Mouse (Mus musculus): ENCODE data around the gene P2rx7. TPM values are rescaled to one million over a fixed set of nuclear protein-coding genes. Genes with fewer than 3 reads are reported as not detected.

Gene P2rx7
- polyA plus RNA-seq, 1 experiment from 2014 or later: 6.7 TPM

GRCm38 (mm10) chr5:122731991-122732673 lies 88.4 kb downstream of the P2rx7 start:
- H3K4me1 ChIP-seq (ENCODE audit: insufficient read depth, low read depth, low read length): no peaks in the 10 kb centered on the region
- ATAC-seq: peak; percentile 81
- H3K36me3 ChIP-seq (ENCODE audit: insufficient read depth, low read length): no peaks in the 10 kb centered on the region
- TF ChIP-seq EP300 (IDR thresholded peaks at IDR 0.05): no peak
- no peak for TF ChIP-seq CTCF (IDR thresholded peaks at IDR 0.05)
- peak overlapping the region; percentile 17; the same call in 1 of the 2 replicates for H3K4me2 ChIP-seq (replicated peaks; ENCODE audit: low read depth, low read length)
- no peaks in the 10 kb centered on the region for H3K27me3 ChIP-seq (replicated peaks; ENCODE audit: insufficient read depth, low read length)
- H3K9ac ChIP-seq (replicated peaks; ENCODE audit: low read depth): no peak overlapping the region
- H3K4me3 ChIP-seq (ENCODE audit: low read depth, low read length): no peak overlapping the region
- peak overlapping the region; percentile 39 for H3K27ac ChIP-seq (ENCODE audit: low read length)
- H3K9me3 ChIP-seq (ENCODE audit: low read length): no peaks in the 10 kb centered on the region
- peak; percentile 81 for DNase-seq (ENCODE audit: low spot score)
- 5% methylated on average over 15 of the region's 15 CpGs for WGBS

- H3K36me3 ChIP-seq (ENCODE audit: insufficient read depth, low read length): no peaks in the 10 kb centered on the region
- H3K9ac ChIP-seq (replicated peaks; ENCODE audit: low read depth): no peak overlapping the region
- TF ChIP-seq EP300 (IDR thresholded peaks at IDR 0.05): no peak
- TF ChIP-seq CTCF (IDR thresholded peaks at IDR 0.05): no peak
- H3K4me2 ChIP-seq (replicated peaks; ENCODE audit: low read depth, low read length): no peak overlapping the region
- ATAC-seq (no peak), DNase-seq (ENCODE audit: low spot score) (no peak)
- H3K4me1 ChIP-seq (ENCODE audit: insufficient read depth, low read depth, low read length): no peaks in the 10 kb centered on the region
- no peaks in the 10 kb centered on the region for H3K27me3 ChIP-seq (replicated peaks; ENCODE audit: insufficient read depth, low read length)
- H3K27ac ChIP-seq (ENCODE audit: low read length): no peak overlapping the region
- WGBS: 62% methylated on average over 17 of the region's 17 CpGs
- no peaks in the 10 kb centered on the region for H3K9me3 ChIP-seq (ENCODE audit: low read length)
- no peak overlapping the region for H3K4me3 ChIP-seq (ENCODE audit: low read depth, low read length)
These were observed 90.2 kb downstream of the P2rx7 start for GRCm38 (mm10) chr5:122733881-122734280.

- Histone ChIP-seq H3K27me3 (replicated peaks; ENCODE audit: insufficient read depth, low read length) (no peaks in the 10 kb centered on the region), H3K36me3 (ENCODE audit: insufficient read depth, low read length) (no peaks in the 10 kb centered on the region), H3K9me3 (ENCODE audit: low read length) (no peaks in the 10 kb centered on the region), H3K27ac (ENCODE audit: low read length) (no peak overlapping the region), H3K4me3 (ENCODE audit: low read depth, low read length) (no peak overlapping the region), H3K4me1 (ENCODE audit: insufficient read depth, low read depth, low read length) (no peaks in the 10 kb centered on the region), H3K9ac (replicated peaks; ENCODE audit: low read depth) (no peak overlapping the region), H3K4me2 (replicated peaks; ENCODE audit: low read depth, low read length) (no peak overlapping the region)
- TF ChIP-seq CTCF (IDR thresholded peaks at IDR 0.05) (no peak), EP300 (IDR thresholded peaks at IDR 0.05) (no peak)
- ATAC-seq (no peak), DNase-seq (ENCODE audit: low spot score) (no peak)
- whole genome bisulfite sequencing: 86% methylated on average over 7 of the region's 7 CpGs
These were observed 92.1 kb downstream of the P2rx7 start for GRCm38 (mm10) chr5:122735853-122736252.

GRCm38 (mm10) chr5:122736761-122737160 lies 93.0 kb downstream of the P2rx7 start:
- DNase-seq (ENCODE audit: low spot score) (no peak), ATAC-seq (no peak)
- Histone ChIP-seq H3K9ac (replicated peaks; ENCODE audit: low read depth) (no peak overlapping the region), H3K27me3 (replicated peaks; ENCODE audit: insufficient read depth, low read length) (no peaks in the 10 kb centered on the region), H3K27ac (ENCODE audit: low read length) (no peak overlapping the region), H3K4me2 (replicated peaks; ENCODE audit: low read depth, low read length) (no peak overlapping the region), H3K4me1 (ENCODE audit: insufficient read depth, low read depth, low read length) (no peaks in the 10 kb centered on the region), H3K9me3 (ENCODE audit: low read length) (no peaks in the 10 kb centered on the region), H3K4me3 (ENCODE audit: low read depth, low read length) (no peak overlapping the region), H3K36me3 (ENCODE audit: insufficient read depth, low read length) (no peaks in the 10 kb centered on the region)
- no peak for TF ChIP-seq CTCF (IDR thresholded peaks at IDR 0.05)
- TF ChIP-seq EP300 (IDR thresholded peaks at IDR 0.05): no peak
- WGBS: 79% methylated on average over 15 of the region's 15 CpGs

Small RNA genes within 50 kb of the gene (microRNA-seq; reads per million reads assigned to microRNA genes)
- gene Mir8115: not detected

Other genes starting within 250 kb of the P2rx7 start
- 25.2 and 26.5 TPM in 2 replicates for gene Anapc7, start 222.2 kb upstream of the P2rx7 start, polyA plus RNA-seq (2015; fragmentation: Nextera tagmentation; extraction: Ambion mirVana)
- gene Atp2a2, start 141.7 kb upstream of the P2rx7 start, polyA plus RNA-seq (2015; fragmentation: Nextera tagmentation; extraction: Ambion mirVana): 27.4 and 32.4 TPM in 2 replicates
- gene Ift81, start 29.4 kb upstream of the P2rx7 start, polyA plus RNA-seq (2015; fragmentation: Nextera tagmentation; extraction: Ambion mirVana): 29.5 and 38.5 TPM in 2 replicates
- 57.8 and 61.1 TPM in 2 replicates for gene P2rx4, start 63.6 kb downstream of the P2rx7 start, polyA plus RNA-seq (2015; fragmentation: Nextera tagmentation; extraction: Ambion mirVana)
- 29.2 and 29.6 TPM in 2 replicates for gene Camkk2, start 135.5 kb downstream of the P2rx7 start, polyA plus RNA-seq (2015; fragmentation: Nextera tagmentation; extraction: Ambion mirVana)
- gene Anapc5, start 177.4 kb downstream of the P2rx7 start, polyA plus RNA-seq (2015; fragmentation: Nextera tagmentation; extraction: Ambion mirVana): 166 and 180 TPM in 2 replicates
- gene Rnf34, start 206.1 kb downstream of the P2rx7 start, polyA plus RNA-seq (2015; fragmentation: Nextera tagmentation; extraction: Ambion mirVana): 24.3 and 24.7 TPM in 2 replicates

All from lung, postnatal 0 days (tissue).